Mouse (Mus musculus): ENCODE measurements around the gene Hist2h4. TPM values are rescaled to one million over a fixed set of nuclear protein-coding genes. Genes with fewer than 3 reads are reported as not detected.
A peak's percentile ranks its signal among the peaks of the same experiment; 100 is the strongest.
"Not testable (repeated sequence)": the region's sequence is repeated elsewhere in the genome, so short reads cannot be mapped to it uniquely, and the experiment has no call there.

Hist2h4 gene
- polyA plus RNA-seq, 1 experiment: 101 TPM

GRCm38 (mm10) chr3:96269511-96270474 is 6.7 kb upstream of the Hist2h4 start, which contains the start of gene Hist2h2bb:
Gene Hist2h2bb (plus strand): TSS chr3:96269752.
- peak; percentile 99 for TF ChIP-seq POLR2A (IDR thresholded peaks at IDR 0.05; ENCODE audit: control insufficient read depth, extremely low read depth, insufficient read depth, low read length, poor library complexity)
- no peak for TF ChIP-seq CTCF (IDR thresholded peaks at IDR 0.05; ENCODE audit: borderline replicate concordance, control insufficient read depth, extremely low read depth, insufficient read depth, low read length, poor library complexity)
- DNase-seq: peak; percentile 88
- WGBS: under 1% methylated on average over 45 of the region's 45 CpGs
- no peaks in the 10 kb centered on the region for H3K36me3 ChIP-seq (ENCODE audit: control insufficient read depth, insufficient read depth, low read length)
- no peaks in the 10 kb centered on the region for H3K27me3 ChIP-seq (ENCODE audit: control insufficient read depth, insufficient read depth, low read length)
- H3K27ac ChIP-seq (ENCODE audit: control insufficient read depth, insufficient read depth, low read length): peak within 1 kb of the TSS; percentile 97
- peaks cover 14% of the 10 kb centered on the region for H3K4me1 ChIP-seq (replicated peaks; ENCODE audit: control insufficient read depth, insufficient read depth, low read length)
- peak within 1 kb of the TSS; percentile 62 for H3K4me3 ChIP-seq (ENCODE audit: control insufficient read depth, insufficient read depth, low read length)

- peak overlapping the region; percentile 62 for H3K4me3 ChIP-seq (ENCODE audit: control insufficient read depth, insufficient read depth, low read length)
- peak; percentile 44 for DNase-seq
- peaks cover 14% of the 10 kb centered on the region for H3K4me1 ChIP-seq (replicated peaks; ENCODE audit: control insufficient read depth, insufficient read depth, low read length)
- under 1% methylated on average over 17 of the region's 44 CpGs for WGBS
- H3K36me3 ChIP-seq (ENCODE audit: control insufficient read depth, insufficient read depth, low read length); H3K27me3 ChIP-seq (ENCODE audit: control insufficient read depth, insufficient read depth, low read length): not testable (repeated sequence)
- TF ChIP-seq CTCF (IDR thresholded peaks at IDR 0.05; ENCODE audit: borderline replicate concordance, control insufficient read depth, extremely low read depth, insufficient read depth, low read length, poor library complexity): 0 out of 2 replicates have a peak, but pooled peaks have one; percentile 24
- peak; percentile 44; the same call in 1 of the 2 replicates for TF ChIP-seq POLR2A (IDR thresholded peaks at IDR 0.05; ENCODE audit: control insufficient read depth, extremely low read depth, insufficient read depth, low read length, poor library complexity)
- peak overlapping the region; percentile 97 for H3K27ac ChIP-seq (ENCODE audit: control insufficient read depth, insufficient read depth, low read length)
Observed at GRCm38 (mm10) chr3:96268776-96269378, 5.8 kb upstream of the Hist2h4 start.

- TF ChIP-seq CTCF (IDR thresholded peaks at IDR 0.05; ENCODE audit: borderline replicate concordance, control insufficient read depth, extremely low read depth, insufficient read depth, low read length, poor library complexity) (no peak), POLR2A (IDR thresholded peaks at IDR 0.05; ENCODE audit: control insufficient read depth, extremely low read depth, insufficient read depth, low read length, poor library complexity) (peak; percentile 95)
- Histone ChIP-seq H3K4me3 (ENCODE audit: control insufficient read depth, insufficient read depth, low read length) (peak within 1 kb of the TSS; percentile 62), H3K36me3 (ENCODE audit: control insufficient read depth, insufficient read depth, low read length) (no peaks in the 10 kb centered on the region), H3K27ac (ENCODE audit: control insufficient read depth, insufficient read depth, low read length) (peak within 1 kb of the TSS; percentile 97), H3K4me1 (replicated peaks; ENCODE audit: control insufficient read depth, insufficient read depth, low read length) (peaks cover 11% of the 10 kb centered on the region), H3K27me3 (ENCODE audit: control insufficient read depth, insufficient read depth, low read length) (no peaks in the 10 kb centered on the region)
- WGBS: 23% methylated on average over 30 of the region's 30 CpGs
- peak; percentile 81 for DNase-seq
Observed at GRCm38 (mm10) chr3:96268051-96268775, 5.1 kb upstream of the Hist2h4 start, which contains the start of gene Hist2h3b. Gene Hist2h3b (plus strand): TSS chr3:96268654.

- Histone ChIP-seq H3K4me1 (replicated peaks; ENCODE audit: control insufficient read depth, insufficient read depth, low read length) (peaks cover 10% of the 10 kb centered on the region), H3K36me3 (ENCODE audit: control insufficient read depth, insufficient read depth, low read length) (no peaks in the 10 kb centered on the region), H3K27me3 (ENCODE audit: control insufficient read depth, insufficient read depth, low read length) (no peaks in the 10 kb centered on the region), H3K27ac (ENCODE audit: control insufficient read depth, insufficient read depth, low read length) (peak overlapping the region; percentile 58), H3K4me3 (ENCODE audit: control insufficient read depth, insufficient read depth, low read length) (no peak overlapping the region)
- no peak for DNase-seq
- WGBS: 79% methylated on average over 4 of the region's 4 CpGs
- TF ChIP-seq POLR2A (IDR thresholded peaks at IDR 0.05; ENCODE audit: control insufficient read depth, extremely low read depth, insufficient read depth, low read length, poor library complexity): no peak
- TF ChIP-seq CTCF (IDR thresholded peaks at IDR 0.05; ENCODE audit: borderline replicate concordance, control insufficient read depth, extremely low read depth, insufficient read depth, low read length, poor library complexity): no peak
Observed at GRCm38 (mm10) chr3:96267541-96267940, 4.4 kb upstream of the Hist2h4 start.

GRCm38 (mm10) chr3:96266132-96266710 is 3.1 kb upstream of the Hist2h4 start:
- no peak for DNase-seq
- TF ChIP-seq CTCF (IDR thresholded peaks at IDR 0.05; ENCODE audit: borderline replicate concordance, control insufficient read depth, extremely low read depth, insufficient read depth, low read length, poor library complexity) (no peak), POLR2A (IDR thresholded peaks at IDR 0.05; ENCODE audit: control insufficient read depth, extremely low read depth, insufficient read depth, low read length, poor library complexity) (no peak)
- Histone ChIP-seq H3K27ac (ENCODE audit: control insufficient read depth, insufficient read depth, low read length) (no peak overlapping the region), H3K27me3 (ENCODE audit: control insufficient read depth, insufficient read depth, low read length) (no peaks in the 10 kb centered on the region), H3K36me3 (ENCODE audit: control insufficient read depth, insufficient read depth, low read length) (no peaks in the 10 kb centered on the region), H3K4me1 (replicated peaks; ENCODE audit: control insufficient read depth, insufficient read depth, low read length) (peaks cover 18% of the 10 kb centered on the region), H3K4me3 (ENCODE audit: control insufficient read depth, insufficient read depth, low read length) (no peak overlapping the region)
- 91% methylated on average over 8 of the region's 8 CpGs for WGBS

All from thymus, adult 2 months (tissue).